Mouse (Mus musculus) hindbrain, embryonic 16.5 days (tissue): ENCODE results near the gene Armc2. TPM values are rescaled to one million over a fixed set of nuclear protein-coding genes. Genes with fewer than 3 reads are reported as not detected.

Experiments
- ATAC-seq: fragments of 200-750 bp; cut with Nextera tagmentation; 2 replicates; pipeline ENCODE4 v1.8.0; 2017; ENCODE audit warnings: moderate TSS enrichment, moderate library complexity
- H3K27ac ChIP-seq: fragments of 300-500 bp; sonication (generic); 2 replicates; pipeline ENCODE4 v1.5.1; 2014; ENCODE audit warnings: low read depth, mild to moderate bottlenecking, control low read depth, low read length, moderate library complexity
- H3K27me3 ChIP-seq: fragments of 300-500 bp; sonication (generic); replicated peaks from 2 replicates; pipeline ENCODE4 v1.6.1; 2014; ENCODE audit warnings: low read length; ENCODE audit not compliant: control insufficient read depth, insufficient read depth
- H3K36me3 ChIP-seq: fragments of 300-500 bp; sonication (generic); 2 replicates; pipeline ENCODE4 v1.6.1; 2014; ENCODE audit warnings: mild to moderate bottlenecking, low read length, moderate library complexity, mixed read lengths; ENCODE audit not compliant: control insufficient read depth, insufficient read depth
- H3K4me1 ChIP-seq: fragments of 300-500 bp; sonication (generic); 2 replicates; pipeline ENCODE4 v1.6.1; 2014; ENCODE audit warnings: low read depth, low read length; ENCODE audit not compliant: control insufficient read depth, insufficient read depth
- H3K4me2 ChIP-seq: fragments of 300-500 bp; sonication (generic); 2 replicates; pipeline ENCODE4 v1.6.1; 2014; ENCODE audit warnings: mild to moderate bottlenecking, low read length, control low read depth, moderate library complexity
- H3K4me3 ChIP-seq: fragments of 300-500 bp; sonication (generic); 2 replicates; pipeline ENCODE4 v1.5.1; 2014; ENCODE audit warnings: mild to moderate bottlenecking, low read length, control low read depth, moderate library complexity
- H3K9ac ChIP-seq: fragments of 300-500 bp; sonication (generic); 2 replicates; pipeline ENCODE4 v1.6.1; 2014; ENCODE audit warnings: low read depth, mild to moderate bottlenecking, control low read depth, low read length, moderate library complexity
- H3K9me3 ChIP-seq: fragments of 300-500 bp; sonication (generic); 2 replicates; pipeline ENCODE4 v1.6.1; 2014; ENCODE audit warnings: mild to moderate bottlenecking, low read length, moderate library complexity; ENCODE audit not compliant: control insufficient read depth
- WGBS: fragments of 180-500 bp; shearing (Covaris S2); extraction: QIAGEN DNeasy Blood & Tissue Kit; methylation state at CpG from one replicate; pipeline ENCODE4 v1.1.7; 2014; 5-methylcytosine and 5-hydroxymethylcytosine counted together
- polyA plus RNA-seq: library from polyadenylated mRNA; unstranded; fragments of >200 nt; fragmentation: Nextera tagmentation; extraction: Ambion mirVana; gene quantifications from 2 replicates; pipeline ENCODE4 v1.2.1, GENCODE M21; 2015

Armc2 gene
- polyA plus RNA-seq, 1 experiment from 2014 or later = 12.7 TPM

DNA sequence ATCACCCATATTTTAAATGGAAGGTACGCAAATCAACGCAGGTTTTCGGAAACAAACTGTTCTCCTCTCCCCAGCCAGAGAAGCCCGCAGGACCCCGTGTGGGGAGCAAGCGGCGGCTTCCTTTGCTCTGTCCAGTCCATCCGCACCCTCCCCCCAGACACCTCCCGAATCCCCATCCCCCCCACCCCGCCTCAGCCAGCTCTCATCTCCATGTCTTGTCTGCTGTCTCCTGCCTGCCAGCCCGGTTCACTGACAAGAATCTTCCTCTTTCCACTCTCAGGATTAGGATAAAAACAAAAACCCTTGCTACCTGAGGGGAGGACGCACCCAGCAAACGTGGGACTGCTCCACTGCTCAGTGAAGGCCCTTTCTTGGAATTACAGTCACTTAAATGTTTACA lies 27.3 kb downstream of the Armc2 start:
- H3K9me3 ChIP-seq = no peaks in the 10 kb centered on the region
- ATAC-seq = no peak
- H3K4me1 ChIP-seq = peaks cover 2% of the 10 kb centered on the region; the same call in 1 of the 2 replicates
- no peak overlapping the region for H3K27ac ChIP-seq
- H3K9ac ChIP-seq = no peak overlapping the region
- no peak overlapping the region for H3K4me3 ChIP-seq
- H3K4me2 ChIP-seq = no peak overlapping the region
- H3K27me3 ChIP-seq = no peaks in the 10 kb centered on the region
- no peaks in the 10 kb centered on the region for H3K36me3 ChIP-seq
- 22% methylated on average over 13 of the region's 13 CpGs for WGBS

DNA sequence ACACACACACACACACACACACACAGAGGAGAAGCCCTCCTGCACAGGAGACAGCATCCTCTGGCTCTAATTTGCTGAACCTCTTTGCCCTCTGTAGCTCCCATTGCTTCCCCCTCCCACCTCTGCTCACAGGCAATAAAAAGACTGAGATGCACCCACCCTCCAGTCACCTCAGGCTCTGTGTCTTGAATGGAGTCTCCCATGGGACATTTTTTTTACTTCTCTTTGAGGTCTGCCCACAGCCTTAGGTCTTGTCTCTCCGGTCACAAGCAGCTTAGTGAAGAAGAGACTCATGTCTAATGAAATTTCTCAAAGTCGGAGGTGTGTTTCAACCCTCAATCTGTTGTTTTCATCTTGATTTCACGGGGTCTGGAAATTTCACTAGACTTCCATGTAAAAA lies 29.3 kb downstream of the Armc2 start:
- Histone ChIP-seq H3K9ac (no peak overlapping the region), H3K27ac (no peak overlapping the region), H3K36me3 (no peaks in the 10 kb centered on the region), H3K4me1 (peaks cover 2% of the 10 kb centered on the region; the same call in 1 of the 2 replicates), H3K4me2 (no peak overlapping the region), H3K9me3 (no peaks in the 10 kb centered on the region), H3K27me3 (no peaks in the 10 kb centered on the region), H3K4me3 (no peak overlapping the region)
- no peak for ATAC-seq
- WGBS = 94% methylated on average over 3 of the region's 3 CpGs

DNA sequence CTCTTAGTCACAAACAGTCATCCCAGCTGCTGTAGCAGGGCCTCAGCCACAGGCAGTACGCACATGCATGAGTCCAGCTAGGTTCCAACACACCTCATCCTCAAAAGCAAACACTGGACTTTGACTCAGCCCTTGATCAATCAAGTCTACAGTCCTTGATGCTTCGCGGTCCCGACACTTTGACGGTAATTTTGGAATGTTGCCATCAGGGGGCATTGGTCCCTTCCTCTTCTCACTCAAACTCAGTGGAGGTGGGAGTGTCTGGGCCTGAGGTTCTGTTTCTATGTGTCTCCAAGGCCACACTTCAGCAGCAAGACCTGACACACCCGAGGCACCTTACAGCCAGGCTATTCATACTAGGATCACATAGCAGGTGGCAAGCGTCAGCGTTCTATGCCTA lies 32.1 kb downstream of the Armc2 start:
- ATAC-seq = no peak
- Histone ChIP-seq H3K27me3 (no peaks in the 10 kb centered on the region), H3K36me3 (no peaks in the 10 kb centered on the region), H3K4me2 (no peak overlapping the region), H3K4me3 (no peak overlapping the region), H3K27ac (no peak overlapping the region), H3K4me1 (no peaks in the 10 kb centered on the region), H3K9me3 (no peaks in the 10 kb centered on the region), H3K9ac (no peak overlapping the region)
- 86% methylated on average over 8 of the region's 8 CpGs for WGBS

DNA sequence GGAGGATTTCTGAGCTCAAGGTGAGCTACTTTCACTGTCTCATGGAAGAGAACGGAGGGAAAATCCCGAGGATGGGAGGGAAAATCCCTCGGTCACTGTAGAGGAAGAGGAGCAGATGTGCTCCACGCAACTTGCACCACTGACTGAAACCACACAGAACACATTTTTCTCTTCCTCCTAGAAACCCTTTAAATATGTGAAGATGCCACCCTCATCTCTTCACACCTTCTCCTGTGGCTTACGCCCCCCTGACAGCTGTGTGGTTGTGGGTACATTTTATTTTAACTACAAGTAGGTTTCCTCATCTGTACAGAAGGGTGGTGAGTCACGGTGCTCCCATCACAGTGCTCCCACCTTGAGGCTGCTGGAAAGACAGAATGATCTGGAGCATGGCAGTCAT lies 34.0 kb downstream of the Armc2 start:
- ATAC-seq = no peak
- Histone ChIP-seq H3K4me3 (no peak overlapping the region), H3K36me3 (no peaks in the 10 kb centered on the region), H3K9ac (no peak overlapping the region), H3K4me2 (no peak overlapping the region), H3K9me3 (no peaks in the 10 kb centered on the region), H3K27me3 (no peaks in the 10 kb centered on the region), H3K27ac (no peak overlapping the region), H3K4me1 (no peaks in the 10 kb centered on the region)
- 91% methylated on average over 6 of the region's 6 CpGs for WGBS

DNA sequence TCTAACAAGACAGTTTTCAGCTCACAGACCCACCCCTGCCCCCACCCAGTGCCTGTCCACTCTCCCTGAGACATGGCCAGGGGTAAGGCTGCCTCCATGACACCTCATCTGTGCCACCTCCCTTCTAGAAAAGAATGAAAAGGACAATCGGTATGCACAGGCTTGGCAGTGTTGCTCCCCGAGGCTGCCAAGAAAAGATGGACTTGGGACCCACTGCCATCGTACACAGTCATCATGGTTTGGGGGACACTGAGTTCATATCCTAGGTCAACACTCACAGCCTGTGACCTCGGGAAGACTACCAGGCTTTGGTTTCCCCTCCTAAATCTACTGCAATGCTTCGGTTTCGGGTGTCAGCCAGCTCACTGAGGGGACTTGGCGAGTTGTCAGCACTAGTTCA lies 35.4 kb downstream of the Armc2 start:
- Histone ChIP-seq H3K36me3 (no peaks in the 10 kb centered on the region), H3K9me3 (no peaks in the 10 kb centered on the region), H3K4me3 (no peak overlapping the region), H3K27me3 (no peaks in the 10 kb centered on the region), H3K4me1 (no peaks in the 10 kb centered on the region), H3K9ac (no peak overlapping the region), H3K27ac (no peak overlapping the region), H3K4me2 (no peak overlapping the region)
- no peak for ATAC-seq
- WGBS = 70% methylated on average over 7 of the region's 7 CpGs

DNA sequence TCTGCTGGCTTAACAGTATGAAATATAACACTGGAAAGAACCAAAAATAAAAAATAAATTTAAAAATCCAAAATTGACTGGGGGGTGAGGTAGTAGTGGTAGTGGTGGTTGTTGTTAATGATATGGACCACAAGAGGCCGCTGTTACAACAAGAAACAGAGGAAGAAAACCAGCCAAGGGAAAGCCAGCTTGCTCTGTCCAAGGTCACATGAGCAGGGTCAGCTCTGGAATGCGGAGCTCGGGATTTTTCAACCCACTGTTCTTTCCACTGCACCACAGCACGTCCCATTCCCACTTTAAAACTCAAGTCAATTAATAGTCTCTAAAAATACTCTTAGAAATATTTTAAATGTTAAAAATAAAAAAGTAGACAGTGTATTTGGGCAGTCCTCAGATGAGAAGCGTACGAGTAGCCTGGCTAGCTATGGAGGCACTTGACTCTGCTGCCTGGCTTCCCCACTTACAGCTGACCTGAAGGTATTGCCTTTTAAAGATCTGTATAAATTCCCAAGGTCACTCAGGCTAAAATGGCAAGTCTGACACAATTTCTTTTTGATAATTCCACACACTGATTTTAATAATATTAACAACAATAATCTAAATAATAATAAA lies 37.4 kb downstream of the Armc2 start:
- Histone ChIP-seq H3K4me2 (no peak overlapping the region), H3K4me3 (no peak overlapping the region), H3K27me3 (no peaks in the 10 kb centered on the region), H3K9ac (no peak overlapping the region), H3K9me3 (no peaks in the 10 kb centered on the region), H3K36me3 (no peaks in the 10 kb centered on the region), H3K4me1 (no peaks in the 10 kb centered on the region), H3K27ac (no peak overlapping the region)
- WGBS = 22% methylated on average over 6 of the region's 6 CpGs
- ATAC-seq = peak; percentile 65

DNA sequence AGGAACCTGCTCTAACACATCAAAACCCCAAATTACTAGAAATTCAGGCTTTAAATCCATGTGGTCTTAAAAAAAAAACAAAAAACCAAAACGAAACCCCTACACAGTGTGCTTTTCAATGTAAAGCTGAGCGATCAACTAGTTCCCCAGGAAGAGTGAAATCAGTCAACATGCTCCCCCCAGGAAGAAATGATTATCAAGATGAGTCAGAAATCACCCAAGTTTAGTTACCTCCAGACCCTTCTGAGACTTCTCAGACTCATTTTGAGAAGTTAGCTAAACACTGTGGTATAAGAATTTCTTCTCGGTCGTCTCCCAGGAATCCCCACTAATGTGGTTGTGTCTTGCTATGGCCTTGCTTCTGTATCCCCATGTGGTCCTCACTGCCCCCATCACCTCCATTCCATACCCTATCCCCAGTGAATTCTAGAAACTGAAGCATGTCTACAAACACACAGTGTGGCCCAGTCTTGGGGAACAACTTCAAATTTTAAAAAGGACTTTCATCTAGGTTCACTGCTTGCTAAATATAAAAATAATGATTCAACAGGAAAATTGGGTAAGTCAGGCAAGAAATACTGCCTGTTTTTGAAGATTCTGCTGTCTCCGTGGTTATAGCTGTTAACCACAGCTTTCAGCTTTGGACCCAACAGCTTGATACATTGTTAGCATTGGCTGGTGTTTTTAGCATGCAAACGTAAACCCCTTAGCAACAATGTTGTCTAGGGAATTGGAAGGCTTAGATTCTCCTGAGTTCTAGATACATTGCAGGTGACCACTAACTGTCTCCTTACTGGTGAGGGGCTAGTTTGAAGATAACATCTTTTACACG lies 39.6 kb downstream of the Armc2 start:
- 86% methylated on average over 7 of the region's 7 CpGs for WGBS
- no peak overlapping the region for H3K4me3 ChIP-seq
- no peak overlapping the region for H3K27ac ChIP-seq
- no peaks in the 10 kb centered on the region for H3K9me3 ChIP-seq
- no peak for ATAC-seq
- H3K9ac ChIP-seq = no peak overlapping the region
- H3K4me1 ChIP-seq = no peaks in the 10 kb centered on the region
- no peaks in the 10 kb centered on the region for H3K27me3 ChIP-seq
- H3K4me2 ChIP-seq = no peak overlapping the region
- H3K36me3 ChIP-seq = no peaks in the 10 kb centered on the region

DNA sequence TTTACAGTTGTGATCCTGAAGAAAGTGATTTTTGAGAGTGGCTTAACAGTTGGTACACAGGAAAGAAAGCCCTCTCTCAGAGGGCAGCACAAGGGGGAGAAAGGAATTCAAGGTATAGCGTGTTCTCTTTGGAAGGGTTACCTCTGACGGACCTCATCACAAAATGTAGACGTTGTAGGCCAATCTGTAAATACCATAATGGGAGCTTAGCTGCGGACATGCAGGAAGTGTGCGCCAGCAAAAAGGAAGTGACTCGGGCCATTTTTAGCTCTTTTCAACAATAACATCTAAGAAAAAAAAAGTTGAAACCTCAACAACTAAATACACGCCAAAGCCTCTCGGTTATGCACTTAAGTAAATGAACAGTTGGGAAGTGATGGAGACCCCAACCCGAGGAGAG lies 45.6 kb downstream of the Armc2 start:
- no peak overlapping the region for H3K4me3 ChIP-seq
- H3K27ac ChIP-seq = no peak overlapping the region
- H3K27me3 ChIP-seq = no peaks in the 10 kb centered on the region
- no peak overlapping the region for H3K9ac ChIP-seq
- no peaks in the 10 kb centered on the region for H3K4me1 ChIP-seq
- no peaks in the 10 kb centered on the region for H3K9me3 ChIP-seq
- H3K4me2 ChIP-seq = no peak overlapping the region
- H3K36me3 ChIP-seq = no peaks in the 10 kb centered on the region
- 88% methylated on average over 9 of the region's 9 CpGs for whole genome bisulfite sequencing
- ATAC-seq = no peak

DNA sequence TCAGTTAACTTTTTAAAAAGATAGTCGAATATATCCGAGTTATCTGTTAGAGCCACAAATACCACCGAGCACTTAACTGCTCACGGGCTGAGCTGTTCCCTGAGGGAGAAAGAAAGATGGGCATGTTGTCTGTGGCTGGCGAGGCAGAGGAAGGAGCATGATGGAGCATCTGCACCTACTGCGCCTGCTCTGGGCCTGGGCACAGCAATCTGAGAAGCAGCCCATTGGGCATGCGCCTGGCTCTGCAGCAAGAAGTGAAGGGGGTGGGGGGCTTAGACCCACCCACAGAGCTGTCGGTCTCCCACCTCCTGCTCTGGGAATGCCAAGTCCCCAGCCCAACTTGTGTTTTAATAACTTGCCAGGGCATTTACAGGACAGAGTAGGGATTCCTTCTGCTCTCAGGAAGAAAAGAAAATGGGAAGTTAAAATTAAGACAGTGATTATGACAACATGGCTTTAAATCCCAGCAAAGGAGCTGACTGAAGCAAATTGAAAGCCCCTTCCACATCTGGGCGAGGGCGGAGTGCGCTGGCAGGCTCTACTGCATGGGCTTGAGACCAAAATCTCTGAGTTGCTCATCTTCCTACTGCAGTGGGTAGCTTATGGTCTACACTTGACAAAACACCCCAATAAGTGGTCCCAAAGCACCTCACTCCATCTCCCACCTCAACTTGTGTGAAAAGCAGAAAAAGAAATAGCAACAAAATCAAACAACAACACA lies 50.2 kb downstream of the Armc2 start:
- Histone ChIP-seq H3K4me3 (no peak overlapping the region), H3K4me1 (no peaks in the 10 kb centered on the region), H3K9ac (no peak overlapping the region), H3K36me3 (no peaks in the 10 kb centered on the region), H3K27ac (no peak overlapping the region), H3K27me3 (no peaks in the 10 kb centered on the region), H3K9me3 (no peaks in the 10 kb centered on the region), H3K4me2 (no peak overlapping the region)
- ATAC-seq = no peak
- WGBS = 75% methylated on average over 11 of the region's 11 CpGs
